Mouse (Mus musculus) myocyte (in vitro differentiated cells): Measurements from ENCODE around the gene Col4a1.

Experiments used
- MAX ChIP-seq: IDR thresholded peaks from one replicate; pipeline ENCODE4 v1.6.1; 2011; ENCODE audit warnings: low read depth, mild to moderate bottlenecking, control low read depth
- POLR2A ChIP-seq: IDR thresholded peaks from one replicate; pipeline ENCODE4 v1.6.1; 2011; ENCODE audit warnings: low read depth, mild to moderate bottlenecking, control low read depth, moderate library complexity; ENCODE audit not compliant: insufficient read length
- POLR2AphosphoS2 ChIP-seq: IDR thresholded peaks from one replicate; pipeline ENCODE4 v1.6.1; 2011; ENCODE audit warnings: low read depth, control low read depth; ENCODE audit not compliant: insufficient read length
- USF1 ChIP-seq: IDR thresholded peaks from one replicate; pipeline ENCODE4 v1.6.1; 2011; ENCODE audit warnings: low read depth, mild to moderate bottlenecking, control low read depth, moderate library complexity

DNA sequence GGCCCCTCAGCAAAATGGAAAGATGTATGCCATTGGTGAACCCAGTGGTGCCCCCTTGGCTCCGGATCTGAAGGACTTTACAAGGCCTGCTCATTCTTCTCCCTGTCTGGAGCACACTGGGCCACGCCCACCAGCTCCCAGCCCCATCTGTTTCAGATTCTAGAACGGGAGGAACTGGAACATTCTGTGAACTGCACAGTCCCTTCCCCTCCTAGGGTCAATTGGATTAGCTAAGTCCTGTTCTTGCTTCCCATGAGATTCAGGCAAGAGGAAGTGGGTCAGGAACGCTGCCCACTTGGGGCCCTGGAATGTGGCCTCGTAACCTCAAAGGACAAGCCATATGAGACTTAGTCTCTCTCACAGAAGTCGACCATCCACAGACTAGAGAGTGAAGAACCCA lies 41.8 kb downstream of the Col4a1 start:
- no peak for TF ChIP-seq MAX
- TF ChIP-seq POLR2A: no peak
- no peak for TF ChIP-seq POLR2AphosphoS2
- no peak for TF ChIP-seq USF1
